Mouse (Mus musculus): ENCODE results near the gene S100a9. TPM values are rescaled to one million over a fixed set of nuclear protein-coding genes. Genes with fewer than 3 reads are reported as not detected.

Gene S100a9
- total and polyA plus RNA-seq, 3 experiments = not detected

GRCm38 (mm10) chr3:90693496-90693895 is 2.0 kb downstream of the S100a9 start:
- H3K4me3 ChIP-seq (ENCODE audit: control insufficient read depth in 1 of 2, insufficient read depth in 1 of 2, low read depth in 2 of 2, low read length in 2 of 2) = no peak overlapping the region
- H3K27ac ChIP-seq (ENCODE audit: control insufficient read depth, low read depth, low read length) = no peak overlapping the region
- H3K27me3 ChIP-seq (ENCODE audit: control insufficient read depth in 1 of 2, insufficient read depth in 2 of 2, low read length in 2 of 2) = peaks cover 0 to 6% of the 10 kb centered on the region in 2 experiments; a peak in 3 of 4 replicates
- no peaks in the 10 kb centered on the region for H3K4me1 ChIP-seq (ENCODE audit: control insufficient read depth in 1 of 2, insufficient read depth in 2 of 2, low read length in 2 of 2)
- no peaks in the 10 kb centered on the region for H3K79me2 ChIP-seq (ENCODE audit: control insufficient read depth, insufficient read depth, low read length, poor library complexity)
- H3K36me3 ChIP-seq (ENCODE audit: control insufficient read depth in 1 of 2, insufficient read depth in 2 of 2, low read length in 2 of 2) = no peaks in the 10 kb centered on the region
- H3K9ac ChIP-seq (ENCODE audit: control insufficient read depth, low read depth, low read length, poor library complexity, severe bottlenecking) = no peak overlapping the region
- DNase-seq (ENCODE audit: low read depth, low spot score) = no peak
- no peaks in the 10 kb centered on the region for H3K9me3 ChIP-seq (replicated peaks; ENCODE audit: insufficient read depth, low read length)
- TF ChIP-seq UBTF (IDR thresholded peaks at IDR 0.05; ENCODE audit: borderline replicate concordance, insufficient read depth, low read depth, low read length) = no peak

GRCm38 (mm10) chr3:90686835-90687234 is 8.7 kb downstream of the S100a9 start:
- no peaks in the 10 kb centered on the region for H3K79me2 ChIP-seq (ENCODE audit: control insufficient read depth, insufficient read depth, low read length, poor library complexity)
- H3K4me1 ChIP-seq (ENCODE audit: control insufficient read depth in 1 of 2, insufficient read depth in 2 of 2, low read length in 2 of 2) = no peaks in the 10 kb centered on the region
- no peak for DNase-seq (ENCODE audit: low read depth, low spot score)
- TF ChIP-seq GABPA (IDR thresholded peaks at IDR 0.05; ENCODE audit: low read depth, low read length) (no peak), ETS1 (IDR thresholded peaks at IDR 0.05; ENCODE audit: low read depth, low read length) (no peak), E2F4 (IDR thresholded peaks at IDR 0.05; ENCODE audit: borderline replicate concordance, low read depth, low read length) (no peak), GATA1 (IDR thresholded peaks at IDR 0.05; ENCODE audit: low read depth, low read length) (no peak), JUND (IDR thresholded peaks at IDR 0.05; ENCODE audit: low read depth, low read length) (no peak), TAL1 (IDR thresholded peaks at IDR 0.05; ENCODE audit: low read length) (no peak), NRF1 (IDR thresholded peaks at IDR 0.05; ENCODE audit: insufficient read depth, low read depth, low read length, poor library complexity, severe bottlenecking) (no peak), RCOR1 (IDR thresholded peaks at IDR 0.05; ENCODE audit: low read depth, low read length) (no peak), POLR2AphosphoS2 (IDR thresholded peaks at IDR 0.05; ENCODE audit: low read length) (no peak), BHLHE40 (IDR thresholded peaks at IDR 0.05; ENCODE audit: borderline replicate concordance, low read depth, low read length) (no peak), MAX (IDR thresholded peaks at IDR 0.05; ENCODE audit: low read length) (no peak), ELF1 (IDR thresholded peaks at IDR 0.05; ENCODE audit: low read depth, low read length) (no peak), ZKSCAN1 (IDR thresholded peaks at IDR 0.05; ENCODE audit: low read depth, low read length) (no peak), MYB (IDR thresholded peaks at IDR 0.05; ENCODE audit: low read depth, low read length) (no peak), POLR2AphosphoS5 (IDR thresholded peaks at IDR 0.05; ENCODE audit: borderline replicate concordance, low read depth, low read length) (no peak), ZNF384 (IDR thresholded peaks at IDR 0.05; ENCODE audit: low read depth, low read length) (no peak), MEF2A (IDR thresholded peaks at IDR 0.05; ENCODE audit: extremely low read depth, insufficient replicate concordance, low read depth, low read length, poor library complexity, severe bottlenecking) (no peak), SMC3 (IDR thresholded peaks at IDR 0.05; ENCODE audit: low read depth, low read length) (no peak)
- no peaks in the 10 kb centered on the region for H3K9me3 ChIP-seq (replicated peaks; ENCODE audit: insufficient read depth, low read length)
- no peak overlapping the region for H3K27ac ChIP-seq (ENCODE audit: control insufficient read depth, low read depth, low read length)
- H3K9ac ChIP-seq (ENCODE audit: control insufficient read depth, low read depth, low read length, poor library complexity, severe bottlenecking) = no peak overlapping the region
- H3K27me3 ChIP-seq (ENCODE audit: control insufficient read depth in 1 of 2, insufficient read depth in 2 of 2, low read length in 2 of 2) = peaks cover 0 to 2% of the 10 kb centered on the region in 2 experiments; a peak in 2 of 4 replicates
- no peak overlapping the region for H3K4me3 ChIP-seq (ENCODE audit: control insufficient read depth in 1 of 2, insufficient read depth in 1 of 2, low read depth in 2 of 2, low read length in 2 of 2)
- H3K36me3 ChIP-seq (ENCODE audit: control insufficient read depth in 1 of 2, insufficient read depth in 2 of 2, low read length in 2 of 2) = no peaks in the 10 kb centered on the region
